Mouse (Mus musculus) kidney, adult 2 months (tissue): ENCODE data around the gene Gm9922.

Experiments
- CTCF ChIP-seq: fragments of 200-500 bp; conservative IDR thresholded peaks from 2 replicates; pipeline ENCODE4 v1.5.1; 2011; ENCODE audit warnings: low read depth, mild to moderate bottlenecking, control low read depth, low read length, moderate library complexity, mixed read lengths; ENCODE audit not compliant: insufficient read depth, insufficient read length
- POLR2A ChIP-seq: fragments of 200-500 bp; IDR thresholded peaks from one replicate; pipeline ENCODE4 v1.6.1; 2011; ENCODE audit warnings: low read depth, low read length, control low read depth

GRCm38 (mm10) chr14:101750910-101751309, 21.3 kb upstream of the Gm9922 start:
- TF ChIP-seq CTCF = no peak
- no peak for TF ChIP-seq POLR2A
